Mouse (Mus musculus): Measurements from ENCODE around the gene Mfsd4b2. TPM values are rescaled to one million over a fixed set of nuclear protein-coding genes. Genes with fewer than 3 reads are reported as not detected.

Gene Mfsd4b2
- polyA plus RNA-seq (2017; shearing (Covaris generic)): under 1 TPM in 1 of 2 experiments, not detected in 1; 0.35 TPM

DNA sequence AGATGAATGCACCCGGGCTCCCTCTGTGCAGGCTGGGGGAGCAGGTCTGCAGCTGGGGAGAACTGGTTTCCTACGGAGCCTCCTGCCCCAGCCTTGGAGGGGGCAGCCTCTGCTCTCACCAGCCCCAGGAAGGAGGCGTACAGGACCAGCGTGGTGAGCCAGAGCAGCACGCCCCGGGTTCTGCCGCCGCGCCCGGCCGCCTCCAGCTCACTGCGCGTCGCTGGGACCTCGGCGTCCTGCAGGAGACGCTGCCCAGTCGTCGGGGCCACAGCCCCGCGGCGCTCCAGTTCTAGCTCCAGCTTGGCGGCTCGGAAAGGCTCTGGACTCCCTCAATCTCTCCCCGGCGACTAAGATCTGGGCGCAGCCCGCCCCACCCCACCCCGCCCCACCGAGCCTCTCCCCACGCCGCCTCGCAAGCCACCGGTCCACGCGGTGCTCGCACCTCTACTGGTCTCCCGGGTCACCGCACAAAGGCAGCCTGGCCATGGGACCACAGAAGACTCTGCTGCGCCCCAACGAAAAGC is at the start of gene Mfsd4b2:
Gene Mfsd4b2, minus strand, starts transcription at position 308 of the 524 bp plus-strand sequence.

DNA sequence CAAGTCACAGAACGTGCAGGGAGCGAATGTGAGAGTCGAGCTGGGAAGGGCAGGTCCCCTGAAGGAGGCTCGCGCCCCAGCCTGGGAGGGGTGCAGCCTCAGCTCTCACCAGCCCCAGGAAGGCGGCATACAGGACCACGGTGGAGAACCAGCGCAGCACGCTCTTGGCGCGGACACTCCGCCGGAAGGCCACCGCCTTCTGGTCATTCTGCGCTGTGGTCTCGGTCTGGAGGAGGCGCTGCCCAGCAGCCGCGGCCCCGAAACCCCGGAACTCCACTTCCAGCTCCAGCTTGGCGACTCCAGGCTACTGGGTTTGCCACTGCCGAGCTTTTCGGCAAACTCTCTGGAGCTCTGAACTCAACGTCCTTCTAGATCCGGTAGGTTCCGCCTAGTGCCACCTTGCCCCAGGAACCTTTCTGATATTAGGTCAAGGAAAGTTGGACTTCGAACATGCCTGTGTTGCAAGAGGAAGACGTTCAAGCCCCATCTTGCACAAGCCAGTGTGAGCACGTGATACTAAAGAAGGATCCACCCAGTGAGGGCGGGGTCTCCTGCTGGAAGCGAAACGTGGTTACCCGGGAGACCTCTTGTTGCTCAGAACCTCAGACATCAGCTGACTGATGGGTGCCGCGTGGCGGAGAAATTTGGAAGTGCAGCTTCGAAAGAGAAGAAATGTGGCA is 33.2 kb upstream of the Mfsd4b2 start, which contains the start of gene Mfsd4b3:
Gene Mfsd4b3, minus strand, starts transcription at position 393 of the 680 bp plus-strand sequence.

GRCm38 (mm10) chr10:39898874-39899371 is 27.8 kb downstream of the Mfsd4b2 start, which contains the start of gene Mfsd4b4:
TSS of gene Mfsd4b4 (minus strand) at chr10:39899238.

Other genes with a start within 250 kb of the Mfsd4b2 start
- 10 to 100 TPM; 14.2 to 15.0 TPM for gene Rev3l, start 194.8 kb downstream of the Mfsd4b2 start, polyA plus RNA-seq (2017; shearing (Covaris generic))
- gene Mfsd4b4, start 27.7 kb downstream of the Mfsd4b2 start, polyA plus RNA-seq (2017; shearing (Covaris generic)): 1 to 10 TPM; 4.7 to 4.9 TPM
- gene Mfsd4b3, start 33.2 kb upstream of the Mfsd4b2 start, polyA plus RNA-seq (2017; shearing (Covaris generic)): not detected
- gene Mfsd4b5, start 59.7 kb upstream of the Mfsd4b2 start, polyA plus RNA-seq (2017; shearing (Covaris generic)): under 1 TPM; 0.51 to 0.93 TPM
- gene Mfsd4b1, start 98.3 kb upstream of the Mfsd4b2 start, polyA plus RNA-seq (2017; shearing (Covaris generic)): under 1 TPM; 0.08 to 0.23 TPM
- 1 to 10 TPM in 1 of 2 experiments, under 1 TPM in 1; 0.87 to 3.0 TPM for gene Slc16a10, start 215.3 kb upstream of the Mfsd4b2 start, polyA plus RNA-seq (2017; shearing (Covaris generic))

Data from inflammation-experienced regulatory T-cells (primary cell).